Mouse (Mus musculus): ENCODE measurements around the gene Sall1.

Gene Sall1

GRCm38 (mm10) chr8:88991780-88992509 is 52.0 kb downstream of the Sall1 start:
- DNase-seq (ENCODE audit: low spot score): no peak

DNA sequence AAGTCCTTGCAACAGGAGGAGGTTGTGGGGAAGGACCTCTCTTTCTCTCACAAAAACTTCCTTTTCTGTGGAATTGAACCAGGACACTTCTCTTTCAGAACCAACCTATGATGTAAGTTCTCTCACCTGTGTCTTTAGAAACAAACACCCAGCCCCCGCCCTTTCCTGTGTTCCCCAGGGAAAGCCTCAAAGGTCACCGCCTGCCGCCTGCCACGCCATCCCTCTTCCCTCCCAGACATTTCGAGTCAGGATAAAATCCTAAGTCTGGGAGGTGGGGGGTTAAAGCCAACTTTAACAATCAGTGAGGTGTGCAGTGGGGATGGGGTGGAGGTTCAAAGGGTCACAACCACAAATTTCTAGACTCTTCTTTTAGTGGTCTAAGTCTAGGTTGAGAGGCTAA is 52.8 kb downstream of the Sall1 start:
- no peak for DNase-seq (ENCODE audit: low spot score)

DNA sequence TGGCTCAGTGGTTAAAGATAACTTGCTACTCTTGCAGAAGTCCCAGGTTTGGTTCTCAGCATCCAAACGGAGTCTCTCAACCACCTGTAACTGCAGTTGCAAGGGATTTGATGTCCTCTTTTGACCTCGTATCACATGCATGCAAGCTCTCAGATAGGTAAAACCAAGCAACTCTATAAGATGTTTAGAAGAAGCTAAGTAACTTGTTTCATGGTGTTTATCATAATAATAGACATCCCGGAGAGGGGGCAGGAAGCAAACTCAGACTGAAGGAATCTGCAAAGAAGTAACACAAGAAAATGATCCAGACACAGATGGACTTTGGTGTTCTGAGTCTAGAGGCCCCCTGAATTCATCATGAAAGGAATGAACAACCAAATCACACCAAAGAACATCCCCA is 55.0 kb downstream of the Sall1 start:
- DNase-seq (ENCODE audit: low spot score): no peak

DNA sequence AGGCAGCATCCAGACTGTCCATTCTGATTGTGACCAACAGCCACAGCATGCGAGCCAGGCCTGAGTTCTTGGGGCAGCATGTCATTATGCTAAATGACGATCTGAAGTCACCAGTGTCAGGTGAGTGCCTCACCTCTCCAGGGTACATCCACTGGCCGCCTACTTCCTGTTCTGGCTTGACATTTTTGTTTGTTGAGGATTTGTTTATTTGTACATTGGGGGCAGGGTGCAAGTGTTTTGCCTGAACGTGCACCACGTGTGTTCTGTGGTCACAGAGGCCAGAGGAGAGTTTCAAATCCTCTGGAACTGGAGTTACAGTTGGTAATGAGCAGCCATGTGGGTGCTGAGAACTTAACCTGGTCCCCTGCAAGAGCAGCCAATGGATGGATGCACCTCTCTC is 60.5 kb downstream of the Sall1 start:
- DNase-seq (ENCODE audit: low spot score): no peak

Measured in adipocyte (in vitro differentiated cells).